Mouse (Mus musculus) heart, embryonic 11.5 days (tissue): ENCODE results near the gene Cblc. TPM values are rescaled to one million over a fixed set of nuclear protein-coding genes. Genes with fewer than 3 reads are reported as not detected.
A peak's percentile ranks its signal among the peaks of the same experiment; 100 is the strongest.

Source experiments
- ATAC-seq: fragments of 200-750 bp; cut with Nextera tagmentation; replicated peaks from 2 replicates; pipeline ENCODE4 v1.8.0; 2017; ENCODE audit warnings: moderate library complexity; ENCODE audit not compliant: insufficient number of reproducible peaks, low FRiP score, low TSS enrichment
- H3K27ac ChIP-seq: fragments of 300-500 bp; sonication (generic); 2 replicates; pipeline ENCODE4 v1.5.1; 2014; ENCODE audit warnings: mild to moderate bottlenecking, low read depth, low read length
- H3K27me3 ChIP-seq: fragments of 300-500 bp; sonication (generic); 2 replicates; pipeline ENCODE4 v1.6.1; 2014; ENCODE audit warnings: mild to moderate bottlenecking, low read length, mixed read lengths; ENCODE audit not compliant: control insufficient read depth, insufficient read depth
- H3K36me3 ChIP-seq: fragments of 300-500 bp; sonication (generic); 2 replicates; pipeline ENCODE4 v1.6.1; 2014; ENCODE audit warnings: mild to moderate bottlenecking, low read length, moderate library complexity, mixed read lengths; ENCODE audit not compliant: control insufficient read depth, insufficient read depth
- H3K4me1 ChIP-seq: fragments of 300-500 bp; sonication (generic); 2 replicates; pipeline ENCODE4 v1.6.1; 2014; ENCODE audit warnings: low read length; ENCODE audit not compliant: control insufficient read depth, insufficient read depth
- H3K4me2 ChIP-seq: fragments of 300-500 bp; sonication (generic); 2 replicates; pipeline ENCODE4 v1.6.1; 2014; ENCODE audit warnings: mild to moderate bottlenecking, moderate library complexity
- H3K4me3 ChIP-seq: fragments of 300-500 bp; sonication (generic); 2 replicates; pipeline ENCODE4 v1.5.1; 2014; ENCODE audit warnings: low read depth, low read length
- H3K9ac ChIP-seq: fragments of 300-500 bp; sonication (generic); 2 replicates; pipeline ENCODE4 v1.6.1; 2014; ENCODE audit warnings: mild to moderate bottlenecking, low read depth, low read length, moderate library complexity
- H3K9me3 ChIP-seq: fragments of 300-500 bp; sonication (generic); replicated peaks from 2 replicates; pipeline ENCODE4 v1.6.1; 2016; ENCODE audit warnings: low read length; ENCODE audit not compliant: control insufficient read depth
- WGBS: fragments of 180-500 bp; shearing (Covaris S2); extraction: QIAGEN DNeasy Blood & Tissue Kit; methylation state at CpG from one replicate; pipeline ENCODE4 v1.1.7; 2014; ENCODE audit not compliant: insufficient replicate concordance; 5-methylcytosine and 5-hydroxymethylcytosine counted together
- polyA plus RNA-seq: library from polyadenylated mRNA; unstranded; fragments of >200 nt; fragmentation: Nextera tagmentation; extraction: Ambion mirVana; gene quantifications from 2 replicates; pipeline ENCODE4 v1.2.1, GENCODE M21; 2014

The Cblc gene
- polyA plus RNA-seq, 1 experiment from 2014 or later = 0.24 TPM

DNA sequence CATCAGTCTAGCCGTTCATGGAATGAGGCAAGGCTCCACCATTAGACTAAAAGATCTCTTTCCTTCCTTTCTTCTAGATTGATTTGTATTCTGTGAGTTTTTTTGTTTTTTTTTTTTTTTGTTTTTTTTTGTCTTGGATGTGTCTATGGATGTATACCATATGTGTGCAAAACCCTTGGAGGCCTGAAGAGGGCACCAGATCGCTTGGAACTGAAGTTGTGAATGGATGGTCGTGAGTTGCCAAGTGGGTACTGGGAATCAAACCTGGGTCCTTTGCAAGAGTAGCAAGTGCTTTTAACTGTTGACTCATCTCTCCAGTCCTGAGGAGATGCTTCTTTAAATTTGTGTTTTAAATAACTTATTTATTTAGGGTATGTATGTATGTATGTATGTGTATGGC, 37.4 kb upstream of the Cblc start:
- WGBS = 52% methylated on average over 3 of the region's 3 CpGs
- H3K9me3 ChIP-seq = peaks cover 3% of the 10 kb centered on the region
- ATAC-seq = no peak

GRCm38 (mm10) chr7:19831837-19832236, 35.2 kb upstream of the Cblc start:
- H3K36me3 ChIP-seq = no peaks in the 10 kb centered on the region
- no peak overlapping the region for H3K27ac ChIP-seq
- H3K9me3 ChIP-seq = peaks cover 3% of the 10 kb centered on the region
- no peak overlapping the region for H3K4me3 ChIP-seq
- H3K4me1 ChIP-seq = peaks cover 5% of the 10 kb centered on the region; the same call in 1 of the 2 replicates
- no peaks in the 10 kb centered on the region for H3K27me3 ChIP-seq
- H3K9ac ChIP-seq = no peak overlapping the region
- no peak for ATAC-seq
- 52% methylated on average over 9 of the region's 9 CpGs for WGBS
- H3K4me2 ChIP-seq = no peak overlapping the region

More for the DNA sequence above, 37.4 kb upstream of the Cblc start:
- Histone ChIP-seq H3K4me1 (peaks cover 5% of the 10 kb centered on the region; the same call in 1 of the 2 replicates), H3K27me3 (no peaks in the 10 kb centered on the region), H3K4me2 (no peak overlapping the region), H3K27ac (no peak overlapping the region), H3K4me3 (no peak overlapping the region), H3K36me3 (no peaks in the 10 kb centered on the region), H3K9ac (no peak overlapping the region)

DNA sequence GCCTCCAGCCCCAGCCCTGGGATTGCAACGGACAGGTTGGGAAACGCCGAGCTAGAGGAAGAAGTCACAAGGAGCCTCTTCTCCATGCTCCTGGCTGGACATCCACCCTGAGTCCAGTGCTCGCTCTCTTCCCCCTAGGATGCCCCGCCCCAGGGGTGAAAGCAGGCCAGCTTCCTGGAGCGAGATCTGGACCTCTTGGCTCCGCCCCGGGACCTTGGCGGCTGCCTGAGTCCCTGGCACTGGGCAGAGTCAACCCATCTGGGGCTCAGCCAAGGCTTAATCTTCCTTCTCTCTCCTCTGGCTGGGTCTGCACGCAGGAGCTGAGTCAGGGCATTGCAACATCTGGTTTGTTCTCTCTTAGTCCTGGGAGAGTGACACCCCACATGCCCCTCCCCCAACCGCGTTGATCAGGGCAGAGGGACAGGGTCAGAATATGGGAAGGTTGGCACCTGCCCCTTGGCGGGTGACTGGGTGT, 34.1 kb upstream of the Cblc start:
- Histone ChIP-seq H3K9me3 (peaks cover 3% of the 10 kb centered on the region), H3K27me3 (no peaks in the 10 kb centered on the region), H3K4me1 (peaks cover 5% of the 10 kb centered on the region; the same call in 1 of the 2 replicates), H3K4me2 (peak overlapping the region; percentile 22), H3K36me3 (no peaks in the 10 kb centered on the region), H3K9ac (no peak overlapping the region), H3K27ac (no peak overlapping the region), H3K4me3 (no peak overlapping the region)
- peak; percentile 37 for ATAC-seq
- 32% methylated on average over 13 of the region's 13 CpGs for WGBS

- Histone ChIP-seq H3K9ac (no peak overlapping the region), H3K36me3 (no peaks in the 10 kb centered on the region), H3K9me3 (peaks cover 3% of the 10 kb centered on the region), H3K4me3 (no peak overlapping the region), H3K4me2 (no peak overlapping the region), H3K27me3 (no peaks in the 10 kb centered on the region), H3K27ac (no peak overlapping the region), H3K4me1 (peaks cover 5% of the 10 kb centered on the region)
- ATAC-seq = no peak
- 73% methylated on average over 3 of the region's 3 CpGs for WGBS
These were observed 33.1 kb upstream of the Cblc start for GRCm38 (mm10) chr7:19829694-19830093.

GRCm38 (mm10) chr7:19826756-19827155, 30.1 kb upstream of the Cblc start:
- Histone ChIP-seq H3K4me3 (no peak overlapping the region), H3K27me3 (peaks cover 8% of the 10 kb centered on the region), H3K9me3 (peaks cover 3% of the 10 kb centered on the region), H3K4me2 (no peak overlapping the region), H3K4me1 (peaks cover 18% of the 10 kb centered on the region), H3K27ac (no peak overlapping the region), H3K36me3 (no peaks in the 10 kb centered on the region), H3K9ac (no peak overlapping the region)
- no peak for ATAC-seq
- 51% methylated on average over 6 of the region's 6 CpGs for WGBS

- ATAC-seq = peak; percentile 62; the same call in 1 of the 2 replicates
- Histone ChIP-seq H3K36me3 (no peaks in the 10 kb centered on the region), H3K4me1 (peaks cover 13% of the 10 kb centered on the region), H3K4me3 (no peak overlapping the region), H3K27me3 (peaks cover 17% of the 10 kb centered on the region), H3K27ac (peak overlapping the region; percentile 47; the same call in 1 of the 2 replicates), H3K9ac (no peak overlapping the region), H3K9me3 (peaks cover 4% of the 10 kb centered on the region), H3K4me2 (peak overlapping the region; percentile 43)
- 19% methylated on average over 26 of the region's 26 CpGs for WGBS
These were observed 27.8 kb upstream of the Cblc start for GRCm38 (mm10) chr7:19824182-19824973.

GRCm38 (mm10) chr7:19823256-19824181, 26.9 kb upstream of the Cblc start:
- 0 out of 2 replicates have a peak overlapping the region, but pooled peaks have one; percentile 40 for H3K9ac ChIP-seq
- H3K27ac ChIP-seq = peak overlapping the region; percentile 47; the same call in 1 of the 2 replicates
- H3K9me3 ChIP-seq = 0 out of 2 replicates have a peak, but pooled peaks cover 2% of the 10 kb centered on the region
- H3K4me2 ChIP-seq = peak overlapping the region; percentile 43
- peaks cover 13% of the 10 kb centered on the region for H3K4me1 ChIP-seq
- whole genome bisulfite sequencing = 22% methylated on average over 16 of the region's 16 CpGs
- no peak overlapping the region for H3K4me3 ChIP-seq
- peaks cover 20% of the 10 kb centered on the region for H3K27me3 ChIP-seq
- 0 out of 2 replicates have a peak, but pooled peaks have one; percentile 3 for ATAC-seq
- no peaks in the 10 kb centered on the region for H3K36me3 ChIP-seq

DNA sequence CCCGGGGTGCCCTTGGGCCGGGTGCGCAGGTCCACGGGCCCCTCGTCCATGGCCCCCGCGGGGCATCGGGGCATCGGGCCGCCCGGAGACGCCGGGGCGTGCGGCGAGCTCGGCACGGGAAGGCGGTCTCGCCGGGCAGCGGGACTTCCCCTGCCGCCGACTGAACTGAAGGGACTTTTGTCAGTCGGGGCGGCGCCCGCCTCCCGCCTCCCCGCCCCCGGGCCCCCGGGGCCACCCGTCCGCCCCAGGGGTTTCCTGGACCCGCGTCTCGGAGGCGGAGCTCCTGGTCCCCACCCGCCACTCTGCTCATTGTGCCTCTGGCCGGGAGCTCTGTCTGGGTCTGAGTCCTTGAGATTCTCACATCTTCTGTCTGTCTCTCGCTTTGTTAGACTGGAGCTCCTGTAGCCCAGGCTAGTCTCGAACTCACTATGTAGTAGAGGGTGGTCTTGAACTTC, 26.0 kb upstream of the Cblc start, which contains the start of gene Bcl3:
Gene Bcl3, minus strand, starts transcription at position 167 of the 455 bp plus-strand sequence.
- Histone ChIP-seq H3K9ac (peak within 1 kb of the TSS; percentile 78), H3K4me3 (peak within 1 kb of the TSS; percentile 52), H3K27me3 (peaks cover 21% of the 10 kb centered on the region), H3K36me3 (no peaks in the 10 kb centered on the region), H3K9me3 (0 out of 2 replicates have a peak, but pooled peaks cover 2% of the 10 kb centered on the region), H3K4me2 (peak within 1 kb of the TSS; percentile 85), H3K27ac (0 out of 2 replicates have a peak within 1 kb of the TSS, but pooled peaks have one; percentile 47), H3K4me1 (peaks cover 16% of the 10 kb centered on the region)
- WGBS = 2% methylated on average over 36 of the region's 42 CpGs
- no peak for ATAC-seq
